Mouse (Mus musculus): ENCODE measurements around the gene Vcan. TPM values are rescaled to one million over a fixed set of nuclear protein-coding genes. Genes with fewer than 3 reads are reported as not detected.

Gene Vcan
- polyA plus RNA-seq, 1 experiment: 0.04 TPM

GRCm38 (mm10) chr13:89739696-89740242 lies 2.5 kb downstream of the Vcan start:
- no peak for TF ChIP-seq GATA1 (IDR thresholded peaks at IDR 0.05; ENCODE audit: low read length)

- TF ChIP-seq GATA1 (IDR thresholded peaks at IDR 0.05; ENCODE audit: low read length): no peak
Observed at GRCm38 (mm10) chr13:89738776-89739695, 3.3 kb downstream of the Vcan start.

GRCm38 (mm10) chr13:89738275-89738674 lies 4.0 kb downstream of the Vcan start:
- TF ChIP-seq GATA1 (IDR thresholded peaks at IDR 0.05; ENCODE audit: low read length): no peak

GRCm38 (mm10) chr13:89735111-89735510 lies 7.2 kb downstream of the Vcan start:
- no peak for TF ChIP-seq GATA1 (IDR thresholded peaks at IDR 0.05; ENCODE audit: low read length)

- no peak for TF ChIP-seq GATA1 (IDR thresholded peaks at IDR 0.05; ENCODE audit: low read length)
Observed at GRCm38 (mm10) chr13:89726492-89726891, 15.8 kb downstream of the Vcan start.

- no peak for TF ChIP-seq GATA1 (IDR thresholded peaks at IDR 0.05; ENCODE audit: low read length)
Observed at GRCm38 (mm10) chr13:89720497-89720896, 21.8 kb downstream of the Vcan start.

- TF ChIP-seq GATA1 (IDR thresholded peaks at IDR 0.05; ENCODE audit: low read length): no peak
Observed at GRCm38 (mm10) chr13:89709497-89710201, 32.7 kb downstream of the Vcan start.

- no peak for TF ChIP-seq GATA1 (IDR thresholded peaks at IDR 0.05; ENCODE audit: low read length)
Observed at GRCm38 (mm10) chr13:89708151-89708927, 34.0 kb downstream of the Vcan start.

- TF ChIP-seq GATA1 (IDR thresholded peaks at IDR 0.05; ENCODE audit: low read length): no peak
Observed at GRCm38 (mm10) chr13:89702395-89702794, 39.9 kb downstream of the Vcan start.

- no peak for TF ChIP-seq GATA1 (IDR thresholded peaks at IDR 0.05; ENCODE audit: low read length)
Observed at GRCm38 (mm10) chr13:89699998-89700555, 42.2 kb downstream of the Vcan start.

GRCm38 (mm10) chr13:89692597-89692996 lies 49.7 kb downstream of the Vcan start:
- TF ChIP-seq GATA1 (IDR thresholded peaks at IDR 0.05; ENCODE audit: low read length): no peak

GRCm38 (mm10) chr13:89683490-89683889 lies 58.8 kb downstream of the Vcan start:
- no peak for TF ChIP-seq GATA1 (IDR thresholded peaks at IDR 0.05; ENCODE audit: low read length)

GRCm38 (mm10) chr13:89682254-89682653 lies 60.1 kb downstream of the Vcan start:
- TF ChIP-seq GATA1 (IDR thresholded peaks at IDR 0.05; ENCODE audit: low read length): no peak

- TF ChIP-seq GATA1 (IDR thresholded peaks at IDR 0.05; ENCODE audit: low read length): no peak
Observed at GRCm38 (mm10) chr13:89679756-89680155, 62.6 kb downstream of the Vcan start.

GRCm38 (mm10) chr13:89670505-89670904 lies 71.8 kb downstream of the Vcan start:
- TF ChIP-seq GATA1 (IDR thresholded peaks at IDR 0.05; ENCODE audit: low read length): no peak

Measured in G1E-ER4 (cell line).